Mouse (Mus musculus) myocyte (in vitro differentiated cells): Measurements from ENCODE around the gene Cuedc2.

Source experiments
- E2F4 ChIP-seq: IDR thresholded peaks from one replicate; pipeline ENCODE4 v1.6.1; 2011; ENCODE audit warnings: mild to moderate bottlenecking, control low read depth, moderate library complexity; ENCODE audit not compliant: insufficient read depth
- POLR2A ChIP-seq: IDR thresholded peaks from one replicate; pipeline ENCODE4 v1.6.1; 2011; ENCODE audit warnings: low read depth, mild to moderate bottlenecking, control low read depth, moderate library complexity; ENCODE audit not compliant: insufficient read length
- TCF12 ChIP-seq: IDR thresholded peaks from one replicate; pipeline ENCODE4 v1.6.1; 2011; ENCODE audit warnings: mild to moderate bottlenecking, control low read depth; ENCODE audit not compliant: poor library complexity, insufficient read depth, severe bottlenecking

DNA sequence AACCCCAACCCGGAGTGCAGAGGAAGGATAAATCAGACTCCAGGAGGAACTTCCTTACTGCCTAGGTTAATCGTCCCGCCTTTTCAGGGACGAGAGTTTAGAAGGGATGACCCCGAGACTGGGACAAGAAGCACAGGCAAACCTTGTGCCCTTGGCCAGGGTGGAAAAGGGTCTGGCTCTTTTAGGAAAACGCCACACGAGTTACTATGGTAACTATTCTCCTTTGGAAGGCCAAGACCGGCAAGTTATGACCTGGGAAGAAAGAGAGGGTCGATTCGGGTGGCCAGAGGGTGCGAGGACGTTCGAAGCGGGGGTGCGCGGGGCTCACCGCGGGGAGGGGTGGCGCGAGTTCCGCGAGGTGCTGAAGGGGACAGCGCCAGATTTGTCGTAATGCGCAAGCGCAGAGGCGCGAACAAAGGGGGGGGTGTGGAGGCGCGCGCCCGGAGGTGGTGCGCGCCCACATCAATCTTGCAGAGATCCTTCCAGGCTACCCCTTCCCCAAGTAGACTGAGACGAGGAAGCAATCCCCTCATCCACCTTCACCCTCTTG lies 11.7 kb downstream of the Cuedc2 start, which contains the start of gene Psd:
- TF ChIP-seq POLR2A (no peak), TCF12 (no peak), E2F4 (no peak)
